Mouse (Mus musculus): ENCODE results near the gene Mlx.
A peak's percentile ranks its signal among the peaks of the same experiment; 100 is the strongest.

Gene Mlx

GRCm38 (mm10) chr11:101086756-101087681, at the start of gene Mlx:
TSS of gene Mlx (plus strand) at chr11:101087277.
- DNase-seq (ENCODE audit: low spot score in 2 of 2): peak; percentile 81 to 84

DNA sequence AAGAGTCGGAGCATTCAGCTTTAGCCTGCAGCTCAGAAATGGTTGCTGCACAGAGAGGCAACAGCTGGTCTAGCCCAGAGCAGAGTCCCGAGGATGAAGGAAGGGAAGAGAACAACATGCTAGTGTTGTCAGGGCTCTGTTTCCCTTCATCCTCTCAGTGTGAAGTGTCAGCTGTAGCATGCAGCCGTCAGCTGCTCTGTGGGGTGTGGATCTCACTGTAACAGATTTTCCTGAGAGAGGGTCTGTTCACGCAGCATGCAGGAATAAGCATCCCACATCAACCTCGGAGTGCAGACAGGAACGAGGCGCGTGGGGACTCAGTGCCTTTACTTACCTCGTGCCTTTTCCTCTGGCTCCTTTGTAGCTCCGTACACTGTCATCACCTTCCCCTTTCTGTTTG, 49.3 kb upstream of the Mlx start:
- DNase-seq (ENCODE audit: low spot score in 2 of 2): no peak

- no peak for DNase-seq (ENCODE audit: low spot score in 2 of 2)
Measured at GRCm38 (mm10) chr11:101045826-101046225, 41.3 kb upstream of the Mlx start.

DNA sequence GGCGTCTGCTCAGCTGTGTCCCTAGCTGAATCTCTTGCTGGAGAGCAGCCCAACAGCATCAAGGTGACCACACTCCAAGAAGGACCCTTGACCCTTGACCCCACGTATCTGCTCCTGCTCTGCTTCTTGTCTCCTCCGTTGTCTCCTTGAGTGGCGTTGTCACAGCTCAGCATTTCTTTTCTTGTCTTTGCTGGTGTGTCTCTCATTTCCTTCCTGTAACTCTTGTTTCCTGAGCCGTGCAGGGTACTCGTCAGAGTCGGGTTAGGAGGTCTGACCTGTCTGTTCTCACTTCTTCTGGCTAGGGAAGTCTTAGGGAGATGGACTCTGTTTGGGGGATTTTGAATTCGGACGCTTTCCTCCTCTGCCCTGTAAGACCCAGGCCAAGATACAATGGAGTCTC, 40.6 kb upstream of the Mlx start:
- DNase-seq (ENCODE audit: low spot score in 2 of 2): peak in 1 of 2 experiments; percentile 49

DNA sequence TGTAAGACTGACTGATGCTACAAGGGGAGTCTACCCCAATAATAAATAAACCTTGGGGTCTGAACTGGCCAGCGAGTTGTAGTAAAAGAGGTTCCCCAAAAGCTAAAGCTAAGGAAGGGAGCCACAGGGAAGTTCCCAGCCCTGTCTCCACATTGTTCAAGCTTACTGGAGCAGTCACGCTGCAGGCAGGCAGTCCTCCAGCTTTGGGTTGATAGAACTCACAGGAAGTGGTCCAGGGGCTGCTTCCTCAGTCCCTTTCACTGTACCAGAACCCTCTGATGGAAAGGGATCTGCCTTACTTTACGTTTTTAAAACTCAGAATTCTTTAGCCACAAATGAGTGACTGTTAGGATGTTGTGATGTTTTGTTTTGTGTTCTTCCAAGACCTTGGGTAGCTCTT, 39.6 kb upstream of the Mlx start:
- no peak for DNase-seq (ENCODE audit: low spot score in 2 of 2)

GRCm38 (mm10) chr11:101050359-101050758, 36.7 kb upstream of the Mlx start:
- no peak for DNase-seq (ENCODE audit: low spot score in 2 of 2)

DNA sequence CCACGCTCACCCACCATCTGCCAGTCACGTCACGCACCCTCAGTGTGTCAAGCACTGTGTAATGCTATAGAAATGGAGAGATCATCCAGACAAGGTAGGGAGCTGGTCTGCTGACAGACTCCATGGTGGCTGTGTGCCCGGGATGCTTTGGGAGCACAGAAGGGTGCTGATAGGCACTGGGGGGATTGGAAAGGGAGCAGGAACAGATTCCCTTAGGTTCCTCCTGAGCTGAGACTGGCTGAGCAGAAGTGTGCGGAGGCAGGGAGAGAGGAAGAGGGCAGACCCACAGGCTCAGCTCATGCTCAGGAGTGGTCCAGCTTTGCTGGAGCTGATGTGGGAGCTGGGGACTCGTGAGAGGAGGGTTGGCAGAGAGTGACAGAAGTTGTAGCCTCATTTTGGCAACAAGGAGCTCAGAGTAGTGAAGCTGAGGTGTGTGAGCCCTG, 36.0 kb upstream of the Mlx start:
- no peak for DNase-seq (ENCODE audit: low spot score in 2 of 2)

DNA sequence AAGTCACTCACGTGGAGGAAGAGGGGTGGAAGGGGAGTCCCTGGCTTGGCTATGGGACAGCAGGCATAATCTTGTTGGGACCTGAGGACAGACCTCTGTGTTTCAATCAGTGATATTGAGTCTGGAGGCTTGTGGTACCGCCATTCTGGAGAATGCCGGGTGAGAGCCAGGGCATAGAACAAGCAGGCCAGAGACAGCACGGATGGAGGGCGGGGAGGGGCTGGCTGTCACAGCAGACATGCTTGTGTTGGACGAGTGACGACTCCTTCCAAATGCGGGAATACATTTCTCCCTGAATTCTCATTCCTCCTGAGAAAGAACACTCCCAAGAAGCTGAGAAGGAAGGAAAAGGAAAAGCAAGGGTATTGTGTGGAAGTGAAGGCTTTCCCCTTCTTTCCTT, 35.5 kb upstream of the Mlx start:
- DNase-seq (ENCODE audit: low spot score in 2 of 2): no peak

DNA sequence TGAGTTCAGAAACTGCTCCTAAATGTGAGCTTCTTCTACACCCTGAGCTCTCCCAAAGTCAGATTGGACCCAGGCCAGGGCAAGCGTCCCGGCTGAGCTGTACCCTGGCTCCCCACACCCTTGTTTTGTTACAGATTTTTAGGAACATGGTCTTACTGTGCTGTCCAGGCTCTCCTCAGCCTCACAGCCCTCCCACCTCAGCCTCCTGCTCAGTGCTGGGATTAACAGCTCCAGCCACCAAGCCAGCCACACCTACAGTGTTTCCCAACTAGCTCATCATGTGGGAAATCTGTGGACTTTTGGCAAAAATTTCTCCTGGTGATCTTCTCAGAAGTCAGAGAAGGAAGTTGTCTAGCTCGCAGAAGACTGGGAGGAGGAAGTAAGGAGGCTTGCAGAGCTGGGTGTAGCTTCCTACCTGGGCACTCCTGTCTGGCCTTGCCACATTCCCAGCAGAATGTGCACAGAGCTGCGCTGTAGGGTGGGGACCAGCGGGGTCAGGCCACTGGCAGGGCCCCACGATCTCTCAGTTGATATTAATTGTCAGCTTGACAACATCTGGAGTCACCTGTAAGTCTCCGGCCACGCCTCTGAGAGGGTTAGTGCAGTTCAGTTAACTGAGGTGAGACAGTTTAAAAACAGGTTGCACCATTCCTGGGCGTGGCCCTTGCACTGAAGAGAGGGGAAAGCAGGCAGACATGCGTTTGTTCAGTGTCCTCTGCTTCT, 34.2 kb upstream of the Mlx start:
- DNase-seq (ENCODE audit: low spot score in 2 of 2): no peak

GRCm38 (mm10) chr11:101053974-101054373, 33.1 kb upstream of the Mlx start:
- DNase-seq (ENCODE audit: low spot score in 2 of 2): no peak

DNA sequence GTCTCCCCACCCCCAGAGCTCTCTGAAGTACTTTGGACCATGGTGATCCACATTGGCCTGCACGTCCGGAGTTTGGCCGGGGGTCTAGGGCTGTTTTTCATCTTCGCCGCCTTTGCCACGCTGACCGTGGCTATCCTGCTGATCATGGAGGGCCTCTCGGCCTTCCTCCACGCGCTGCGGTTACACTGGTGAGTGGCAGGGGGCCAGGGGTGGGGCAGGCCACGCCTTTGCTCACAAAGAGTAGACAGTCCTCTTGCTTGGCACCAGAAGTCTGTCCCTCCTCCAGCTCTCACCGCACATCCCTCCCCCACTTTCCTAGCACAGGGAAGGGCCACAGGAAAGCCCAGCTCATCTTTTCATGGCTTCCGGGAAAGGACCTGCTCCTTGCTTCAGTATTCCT, 31.7 kb upstream of the Mlx start:
- no peak for DNase-seq (ENCODE audit: low spot score in 2 of 2)

DNA sequence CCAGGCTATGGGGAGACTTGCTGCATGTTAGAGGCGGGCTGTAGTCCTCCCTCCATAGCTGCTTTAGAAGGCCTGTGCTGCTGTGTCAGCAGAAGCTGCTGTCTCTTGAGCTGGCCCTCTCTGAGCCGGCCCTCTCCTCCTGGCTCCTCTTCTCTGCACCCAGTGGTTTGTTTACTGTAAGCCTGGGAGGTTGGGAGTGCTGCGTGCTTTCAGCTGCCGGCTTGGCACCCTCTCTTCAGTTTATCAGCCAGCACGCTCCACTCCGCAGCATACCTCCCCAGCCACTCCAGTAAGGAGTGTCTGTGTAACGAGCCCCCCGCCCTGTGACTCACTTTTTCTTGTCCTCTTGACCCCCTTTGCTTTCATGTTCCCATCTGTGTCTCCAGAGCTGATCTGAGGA, 30.2 kb upstream of the Mlx start:
- no peak for DNase-seq (ENCODE audit: low spot score in 2 of 2)

DNA sequence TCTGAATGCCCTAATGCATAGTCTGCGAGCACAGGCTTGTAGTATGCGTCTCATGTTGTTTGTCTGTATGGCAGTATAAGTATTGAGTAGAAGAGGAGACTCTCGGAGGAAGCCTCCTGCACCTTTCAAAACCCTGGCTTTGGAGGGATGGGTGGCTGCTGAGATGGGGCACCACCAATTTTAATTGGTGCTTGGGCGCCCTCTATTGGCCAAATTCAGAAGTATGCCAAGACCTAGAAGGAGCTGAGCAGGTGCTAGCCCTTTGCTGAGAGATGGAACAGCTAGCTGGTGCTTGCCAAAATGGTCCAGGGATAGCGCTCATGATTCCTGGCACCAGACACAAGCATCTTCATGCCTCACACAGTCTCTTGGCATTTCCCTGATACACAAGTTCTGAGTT, 29.2 kb upstream of the Mlx start:
- peak; percentile 82 to 95 for DNase-seq (ENCODE audit: low spot score in 2 of 2)

DNA sequence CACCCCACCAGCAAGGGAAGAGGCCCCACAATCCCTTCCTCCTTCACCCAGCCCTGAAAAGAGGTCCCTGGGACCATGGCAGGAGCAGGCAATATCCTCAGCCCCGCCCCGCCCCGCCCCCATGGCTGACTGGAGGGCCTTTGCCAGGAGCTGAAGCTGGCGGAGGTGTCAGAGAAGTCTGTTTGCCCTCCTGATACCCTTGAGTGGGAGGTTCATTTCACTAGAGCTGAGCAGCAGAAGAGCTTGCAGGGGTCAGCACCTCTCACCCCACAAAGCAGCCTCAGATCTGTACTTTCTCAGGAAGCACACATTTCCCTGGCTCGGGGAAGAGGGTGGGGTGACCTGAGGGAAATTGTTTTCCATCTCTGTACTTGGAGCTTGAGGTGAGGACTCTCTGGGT, 28.4 kb upstream of the Mlx start:
- no peak for DNase-seq (ENCODE audit: low spot score in 2 of 2)

GRCm38 (mm10) chr11:101059473-101059872, 27.6 kb upstream of the Mlx start:
- DNase-seq (ENCODE audit: low spot score in 2 of 2): no peak

- no peak for DNase-seq (ENCODE audit: low spot score in 2 of 2)
Measured at GRCm38 (mm10) chr11:101060126-101060525, 27.0 kb upstream of the Mlx start.

GRCm38 (mm10) chr11:101061049-101061448, 26.0 kb upstream of the Mlx start:
- DNase-seq (ENCODE audit: low spot score in 2 of 2): no peak

DNA sequence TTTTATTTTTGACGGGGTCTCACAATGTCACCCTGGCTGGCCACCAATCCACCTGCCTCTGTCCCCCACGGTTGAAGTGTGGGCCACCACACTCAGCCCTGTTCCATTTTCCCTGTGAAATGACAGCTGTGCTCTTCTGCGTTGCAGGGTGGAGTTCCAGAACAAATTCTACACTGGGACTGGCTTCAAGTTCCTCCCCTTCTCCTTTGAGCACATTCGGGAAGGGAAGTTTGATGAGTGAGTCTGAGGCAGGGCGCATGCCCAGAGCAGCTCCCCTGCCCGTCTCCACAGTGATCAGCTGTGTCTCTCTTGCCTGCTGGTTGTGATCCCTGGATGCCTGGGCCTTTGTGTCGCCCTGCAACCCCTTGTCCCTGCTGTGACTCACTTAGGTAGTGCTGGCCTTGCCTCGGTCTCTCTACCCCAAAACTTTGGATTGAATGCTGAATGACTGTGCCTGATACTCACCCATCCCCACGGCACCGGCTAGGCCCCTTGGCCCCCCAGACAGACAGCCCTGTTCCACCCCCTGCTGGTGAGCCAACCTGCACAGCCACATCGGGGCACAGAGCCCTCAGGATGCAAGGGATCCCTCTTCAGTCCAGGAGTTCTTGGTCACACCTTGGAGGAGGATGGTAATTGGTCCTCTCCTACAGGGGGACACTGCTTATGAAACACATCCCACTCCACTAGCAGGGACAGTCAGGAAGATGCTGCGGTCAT, 24.8 kb upstream of the Mlx start:
- no peak for DNase-seq (ENCODE audit: low spot score in 2 of 2)

GRCm38 (mm10) chr11:101062971-101063675, 24.0 kb upstream of the Mlx start:
- no peak for DNase-seq (ENCODE audit: low spot score in 2 of 2)

- peak; percentile 80 to 81 for DNase-seq (ENCODE audit: low spot score in 2 of 2)
Measured at GRCm38 (mm10) chr11:101063676-101064327, 23.3 kb upstream of the Mlx start.

DNA sequence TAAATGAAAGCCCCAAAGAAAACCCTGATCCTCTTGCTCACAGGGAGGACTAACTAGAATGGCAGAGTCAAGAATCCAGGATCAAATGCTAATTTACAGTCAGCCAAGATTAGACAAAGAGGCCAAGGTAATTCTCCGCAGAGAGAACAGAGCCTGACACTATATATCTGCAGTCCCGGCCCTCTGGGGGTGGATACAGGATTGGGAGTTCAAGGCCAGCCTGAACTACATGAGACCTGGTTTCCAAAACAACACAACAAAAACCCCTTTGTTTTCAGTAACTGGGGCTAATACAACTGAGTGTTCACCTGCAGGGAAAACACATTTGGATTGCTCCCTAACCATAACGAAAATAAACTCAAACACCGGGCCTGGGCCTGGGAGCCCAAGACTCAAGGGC, 22.6 kb upstream of the Mlx start:
- no peak for DNase-seq (ENCODE audit: low spot score in 2 of 2)

All from thymus, postnatal 10 days (tissue).